Mouse (Mus musculus): Measurements from ENCODE around the gene Mageh1. TPM values are rescaled to one million over a fixed set of nuclear protein-coding genes. Genes with fewer than 3 reads are reported as not detected.
A peak's percentile ranks its signal among the peaks of the same experiment; 100 is the strongest.
"Not testable (repeated sequence)": the region's sequence is repeated elsewhere in the genome, so short reads cannot be mapped to it uniquely, and the experiment has no call there.

The Mageh1 gene
- 10 to 100 TPM; 38.9 to 45.1 (median 42.0) TPM for total RNA-seq (2022)

- DNase-seq (ENCODE audit: low spot score in 2 of 2): peak; percentile 58 to 79
These were observed at the start of gene Mageh1 for GRCm38 (mm10) chrX:153037087-153037971. Mageh1 (minus strand) TSS chrX:153037575.

GRCm38 (mm10) chrX:153037972-153038744 is 783 bp upstream of the Mageh1 start:
- DNase-seq (ENCODE audit: low spot score in 2 of 2): not testable (repeated sequence)

- DNase-seq (ENCODE audit: low spot score in 2 of 2): not testable (repeated sequence)
These were observed 5.8 kb downstream of the Mageh1 start for GRCm38 (mm10) chrX:153031547-153031946.

GRCm38 (mm10) chrX:153025709-153026108 is 11.7 kb downstream of the Mageh1 start:
- not testable (repeated sequence) for DNase-seq (ENCODE audit: low spot score in 2 of 2)

- not testable (repeated sequence) for DNase-seq (ENCODE audit: low spot score in 2 of 2)
These were observed 12.1 kb downstream of the Mageh1 start for GRCm38 (mm10) chrX:153025255-153025654.

- peak in 1 of 2 experiments; percentile 2 for DNase-seq (ENCODE audit: low spot score in 2 of 2)
These were observed 29.7 kb downstream of the Mageh1 start for GRCm38 (mm10) chrX:153007685-153008047.

- peak; percentile 7 to 15 for DNase-seq (ENCODE audit: low spot score in 2 of 2)
These were observed 30.2 kb downstream of the Mageh1 start for GRCm38 (mm10) chrX:153007021-153007684.

- peak in 1 of 2 experiments; percentile 15 for DNase-seq (ENCODE audit: low spot score in 2 of 2)
These were observed 31.0 kb downstream of the Mageh1 start, which contains the start of gene Usp51 for GRCm38 (mm10) chrX:153006387-153006841. Usp51 (plus strand) TSS chrX:153006469.

GRCm38 (mm10) chrX:152996105-152996504 is 41.3 kb downstream of the Mageh1 start:
- not testable (repeated sequence) for DNase-seq (ENCODE audit: low spot score in 2 of 2)

- not testable (repeated sequence) for DNase-seq (ENCODE audit: low spot score in 2 of 2)
These were observed 47.5 kb downstream of the Mageh1 start for GRCm38 (mm10) chrX:152989852-152990251.

Other genes with a start within 250 kb of the Mageh1 start
- 1 to 10 TPM; 1.1 to 2.6 (median 1.6) TPM for gene Usp51, start 31.1 kb downstream of the Mageh1 start, total RNA-seq (2022)
- gene Foxr2, start 81.2 kb upstream of the Mageh1 start, total RNA-seq (2022): 1 to 10 TPM in 1 of 4 experiments, under 1 TPM in 3; 0.49 to 1.1 (median 0.62) TPM
- gene Rragb, start 102.4 kb upstream of the Mageh1 start, total RNA-seq (2022): 10 to 100 TPM; 74.3 to 81.9 (median 81.1) TPM
- gene Klf8, start 199.9 kb upstream of the Mageh1 start, total RNA-seq (2022): 1 to 10 TPM; 4.1 to 7.0 (median 5.4) TPM

All from left cerebral cortex, adult 8-10 months (tissue).